Mouse (Mus musculus): ENCODE data around the gene Fmnl3.

Fmnl3 gene

DNA sequence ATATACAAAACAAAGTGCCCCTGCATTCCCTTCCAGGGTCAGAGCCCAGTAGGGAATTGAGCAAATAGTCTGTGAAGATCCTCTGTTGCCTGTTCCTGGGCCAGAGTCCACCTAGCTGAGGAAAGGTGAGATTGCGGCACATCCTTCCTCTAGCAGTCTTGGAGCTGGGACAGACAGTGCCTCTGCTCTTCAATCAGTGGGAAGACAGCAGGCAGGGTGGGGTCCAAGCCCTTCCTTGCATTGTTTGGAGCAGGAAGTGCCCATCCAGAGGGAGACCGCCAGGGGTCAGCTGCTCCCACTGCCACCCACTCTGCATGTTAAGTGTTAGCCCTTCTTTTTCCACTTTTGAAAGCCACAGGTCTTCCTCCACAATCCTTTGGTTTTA is 53.0 kb downstream of the Fmnl3 start:
- no peak for DNase-seq (ENCODE audit: low spot score)

DNA sequence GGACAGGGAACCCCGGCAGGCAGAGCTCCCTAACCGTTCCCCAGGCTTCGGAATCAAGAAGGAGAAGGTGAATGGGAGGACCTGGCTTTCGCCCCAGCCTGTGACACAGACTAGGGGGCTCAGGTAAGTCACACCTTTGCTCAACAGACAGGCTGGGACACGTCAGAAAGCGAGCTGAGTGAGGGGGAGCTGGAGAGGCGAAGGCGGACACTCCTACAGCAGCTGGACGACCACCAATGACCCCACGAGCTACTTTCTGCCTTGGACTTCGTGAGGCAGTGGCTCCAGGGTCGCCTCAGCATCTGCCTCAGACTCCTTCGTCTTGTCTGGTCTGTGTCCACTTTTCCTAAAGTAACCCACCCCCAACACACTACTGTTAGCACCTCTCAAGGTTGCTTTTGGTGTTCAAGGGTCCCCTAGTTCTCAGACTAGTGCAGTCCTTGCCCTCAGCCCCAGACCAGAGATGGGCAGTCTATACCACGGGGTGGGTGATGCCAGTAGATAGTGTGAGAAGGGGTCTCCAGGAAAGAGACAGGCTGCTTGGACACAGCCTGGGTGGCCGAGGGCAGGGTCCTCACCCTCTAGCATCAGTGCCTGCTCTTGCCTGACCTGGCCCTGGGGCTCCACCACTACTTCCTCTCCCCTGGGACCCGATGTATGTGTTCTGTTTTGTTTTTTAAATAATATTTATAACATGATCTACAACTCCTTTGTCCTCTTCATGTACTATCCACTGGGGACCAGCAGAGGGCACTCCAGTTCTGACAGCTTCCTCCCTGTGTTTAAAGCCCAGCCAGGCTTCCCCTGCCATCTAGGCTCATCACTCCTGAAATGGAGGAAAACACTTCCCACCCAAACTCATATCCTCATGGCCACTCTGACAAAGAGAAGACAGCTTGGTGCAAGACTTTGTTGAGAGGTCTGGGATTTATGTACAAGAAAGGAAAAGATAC is 53.7 kb downstream of the Fmnl3 start:
- DNase-seq (ENCODE audit: low spot score): peak; percentile 73

DNA sequence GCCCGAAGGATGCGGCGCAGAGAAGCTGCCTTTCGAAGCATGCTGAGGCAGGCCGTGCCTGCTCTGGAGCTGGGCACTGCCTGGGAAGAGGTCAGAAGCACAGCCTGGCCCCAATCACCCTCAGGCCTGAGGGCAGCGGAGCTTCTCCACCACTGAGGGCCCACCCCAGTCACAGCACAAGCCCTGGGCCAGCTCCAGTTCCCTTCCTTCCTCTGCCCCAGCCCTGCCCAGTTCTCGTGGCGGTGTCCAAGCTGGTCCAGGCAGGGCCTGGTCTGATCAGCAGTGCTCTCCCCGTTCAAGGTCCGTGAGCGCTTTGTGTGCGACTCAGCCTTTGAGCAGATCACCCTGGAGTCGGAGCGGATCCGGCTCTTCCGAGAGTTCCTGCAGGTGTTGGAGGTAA is 55.4 kb downstream of the Fmnl3 start:
- no peak for DNase-seq (ENCODE audit: low spot score)

DNA sequence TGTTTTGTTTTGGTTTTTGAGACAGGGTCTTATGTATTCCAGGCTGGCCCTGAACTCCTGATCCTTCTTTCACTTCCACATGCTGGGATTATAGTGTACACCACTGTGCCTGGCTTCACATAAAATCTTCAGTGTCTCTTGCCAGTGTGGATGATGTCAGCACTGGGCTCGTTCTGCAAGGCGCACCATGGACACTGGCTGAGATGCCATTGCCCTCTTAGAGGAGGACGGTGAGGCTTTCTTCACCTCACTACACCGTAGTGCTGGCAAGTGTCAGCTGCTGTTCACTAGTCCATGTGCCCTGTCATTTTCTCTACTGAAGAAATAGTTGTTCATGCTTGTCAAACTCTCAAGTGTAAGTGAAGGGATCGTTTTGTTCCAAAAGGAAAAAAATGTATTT is 59.7 kb downstream of the Fmnl3 start:
- DNase-seq (ENCODE audit: low spot score): no peak

DNA sequence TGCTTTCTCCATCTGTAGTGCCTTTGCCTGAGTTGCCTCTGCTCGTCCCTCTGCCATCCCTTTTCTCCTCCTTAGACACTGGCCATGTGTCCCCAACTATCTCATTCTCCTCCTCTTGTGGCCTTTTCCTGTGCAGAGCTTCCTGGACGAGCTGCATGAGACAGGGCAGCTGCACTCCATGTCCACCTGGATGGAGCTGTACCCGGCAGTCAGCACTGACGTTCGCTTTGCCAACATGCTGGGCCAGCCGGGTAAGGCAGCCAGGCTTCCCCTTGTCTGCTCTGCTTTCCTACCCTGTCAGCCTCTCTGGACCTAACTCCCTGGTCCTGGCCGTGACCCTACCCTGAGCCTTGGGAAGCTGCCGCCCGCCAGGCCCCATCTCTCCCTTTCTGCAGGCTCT is 60.7 kb downstream of the Fmnl3 start:
- no peak for DNase-seq (ENCODE audit: low spot score)

DNA sequence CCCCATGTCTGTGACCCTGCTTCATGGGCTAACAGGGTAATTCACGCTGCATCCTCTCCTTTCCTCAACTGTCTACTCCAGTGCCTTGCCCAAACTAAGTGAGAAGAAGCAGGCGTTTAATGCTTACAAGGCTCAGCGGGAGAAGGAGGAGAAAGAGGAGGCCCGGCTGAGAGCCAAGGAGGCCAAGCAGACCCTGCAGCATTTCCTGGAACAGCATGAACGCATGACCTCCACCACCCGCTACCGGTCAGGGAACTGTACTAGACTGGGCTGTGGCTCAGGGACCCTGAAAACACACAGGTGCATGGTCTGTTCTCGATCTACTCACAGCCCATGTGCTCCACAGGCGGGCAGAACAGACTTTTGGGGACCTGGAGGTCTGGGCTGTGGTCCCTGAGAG is 62.8 kb downstream of the Fmnl3 start:
- DNase-seq (ENCODE audit: low spot score): no peak

DNA sequence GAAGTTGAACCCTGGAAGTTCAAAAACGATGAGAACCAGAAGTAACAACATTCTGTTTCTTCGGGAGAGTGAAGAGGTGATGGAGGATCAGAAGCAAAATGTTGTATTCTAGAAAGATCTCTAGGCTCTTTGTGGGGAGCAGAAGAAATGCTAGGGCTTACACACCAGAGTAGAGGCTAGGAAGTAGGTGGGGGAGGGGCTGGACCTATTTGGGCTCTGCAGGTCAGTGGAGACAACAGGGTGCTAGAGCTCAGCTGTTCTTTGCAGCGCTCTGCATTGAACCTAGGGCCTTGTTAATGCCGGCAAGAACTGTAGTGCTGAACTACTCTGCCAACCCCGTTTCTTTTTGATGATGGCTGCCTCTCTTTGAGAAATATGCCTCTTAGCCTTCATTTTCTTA is 74.1 kb downstream of the Fmnl3 start:
- no peak for DNase-seq (ENCODE audit: low spot score)

DNA sequence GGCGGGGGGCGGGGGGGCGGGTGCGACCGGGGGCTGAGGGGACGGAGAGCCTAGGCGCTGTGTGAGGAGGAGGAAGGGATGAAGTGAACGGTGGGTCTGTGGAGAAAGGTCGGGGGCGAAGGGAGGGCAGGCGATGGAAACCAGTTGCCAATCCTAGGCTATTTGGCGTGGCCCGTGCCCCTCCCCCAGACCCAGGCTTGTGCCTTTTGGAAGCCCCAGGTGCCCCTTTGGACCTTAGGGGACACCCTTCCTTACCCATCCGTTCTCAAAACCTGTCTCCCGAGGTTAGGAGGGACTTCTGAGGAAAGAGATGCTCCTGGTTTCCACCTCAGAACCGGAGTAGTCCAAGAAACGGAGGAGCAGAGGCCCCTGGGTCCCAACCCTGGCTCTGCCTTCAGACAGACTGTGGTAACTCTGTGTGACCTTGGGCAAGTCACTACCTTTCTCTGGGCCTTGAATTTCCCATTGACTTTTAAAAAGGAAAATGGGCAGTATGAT is 74.7 kb downstream of the Fmnl3 start, which contains the start of gene Fam186b:
Gene Fam186b (minus strand): TSS at position 405 of the 498 bp plus-strand sequence.
- no peak for DNase-seq (ENCODE audit: low spot score)

DNA sequence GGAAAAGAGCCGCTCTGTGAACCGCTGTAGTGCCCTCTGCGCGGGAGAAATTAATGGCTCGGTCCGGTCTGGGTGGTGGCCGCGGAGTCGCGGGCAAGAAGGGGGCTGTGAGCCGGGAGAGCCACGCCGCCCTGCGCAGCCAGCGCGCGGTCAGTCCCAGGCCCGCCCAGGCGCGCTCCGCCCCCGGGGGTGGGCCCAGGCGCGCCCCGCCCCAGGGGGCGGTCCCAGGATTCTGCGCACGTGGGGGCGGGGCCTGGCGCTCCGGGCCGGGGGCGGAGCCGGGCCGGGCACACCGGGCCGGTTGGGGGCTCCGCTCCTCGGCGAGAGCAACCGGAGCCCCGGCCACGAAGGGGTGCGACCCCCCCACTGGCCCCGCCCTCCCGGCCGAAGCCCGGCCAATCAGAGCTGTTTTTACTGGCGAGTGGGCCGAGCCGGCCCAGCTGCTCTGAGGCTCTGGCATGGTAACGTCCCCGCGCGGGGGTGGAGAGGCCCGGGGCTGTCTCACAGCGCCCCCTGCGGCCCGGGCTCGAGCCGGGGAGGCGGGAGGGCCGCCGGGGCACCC is 75.4 kb downstream of the Fmnl3 start, which contains the start of gene Prpf40b:
Gene Prpf40b (plus strand): TSS at position 275 of the 562 bp plus-strand sequence.
- DNase-seq (ENCODE audit: low spot score): peak; percentile 77

DNA sequence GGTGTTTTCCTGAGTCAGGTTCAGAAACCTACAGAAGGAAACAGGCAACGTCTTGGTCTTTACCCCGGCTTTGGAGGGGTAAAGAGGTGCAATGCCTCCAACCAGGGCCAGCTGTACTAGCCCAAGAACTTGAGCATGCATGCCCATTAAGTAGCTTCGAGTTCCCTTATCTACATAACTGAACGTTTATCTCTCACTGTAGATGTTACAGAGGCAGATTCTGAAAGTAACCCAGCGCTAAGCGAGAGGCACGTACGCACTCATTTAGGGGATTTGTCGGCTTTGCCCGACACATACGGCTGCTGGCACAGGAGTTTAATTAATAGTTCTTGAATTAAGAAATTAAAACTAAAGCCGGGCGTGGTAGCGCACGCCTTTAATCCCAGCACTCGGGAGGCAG is 76.0 kb downstream of the Fmnl3 start:
- DNase-seq (ENCODE audit: low spot score): no peak

DNA sequence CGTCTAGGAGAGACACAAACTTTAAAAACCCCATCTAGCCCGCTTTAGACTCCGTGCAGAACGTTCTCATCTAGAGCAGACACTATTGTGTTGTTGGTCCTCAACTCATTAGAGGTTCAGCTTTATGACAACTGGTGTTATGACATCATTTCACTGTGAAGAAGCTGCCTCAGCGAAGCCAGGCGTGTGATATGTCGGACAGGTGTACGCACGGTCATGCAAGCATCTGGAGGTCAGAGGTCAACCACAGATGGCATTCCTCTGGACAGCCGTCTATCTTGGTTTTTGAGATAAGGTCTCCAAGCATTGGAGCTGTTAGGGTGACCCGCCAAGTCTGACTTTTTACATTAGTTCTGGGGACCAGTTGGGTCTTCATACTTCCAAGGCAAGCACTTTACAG is 79.7 kb downstream of the Fmnl3 start:
- DNase-seq (ENCODE audit: low spot score): no peak

DNA sequence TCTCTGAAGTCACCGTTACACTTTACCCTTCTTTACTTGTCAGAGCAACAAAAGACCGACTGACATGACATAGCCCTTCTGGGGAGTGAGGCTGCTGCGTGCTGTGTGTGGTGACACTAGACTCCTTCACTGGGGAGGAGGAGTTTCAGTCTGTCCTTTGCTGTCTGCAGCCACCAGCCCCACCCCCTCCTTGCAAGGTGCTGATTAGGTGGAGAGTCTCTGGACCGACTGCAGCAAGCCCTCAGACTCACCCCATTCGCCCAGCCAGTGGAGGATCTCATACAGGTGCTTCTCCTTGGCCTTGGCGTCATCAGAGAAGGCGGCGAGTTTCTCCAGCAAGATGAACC is 85.1 kb downstream of the Fmnl3 start:
- DNase-seq (ENCODE audit: low spot score): no peak

DNA sequence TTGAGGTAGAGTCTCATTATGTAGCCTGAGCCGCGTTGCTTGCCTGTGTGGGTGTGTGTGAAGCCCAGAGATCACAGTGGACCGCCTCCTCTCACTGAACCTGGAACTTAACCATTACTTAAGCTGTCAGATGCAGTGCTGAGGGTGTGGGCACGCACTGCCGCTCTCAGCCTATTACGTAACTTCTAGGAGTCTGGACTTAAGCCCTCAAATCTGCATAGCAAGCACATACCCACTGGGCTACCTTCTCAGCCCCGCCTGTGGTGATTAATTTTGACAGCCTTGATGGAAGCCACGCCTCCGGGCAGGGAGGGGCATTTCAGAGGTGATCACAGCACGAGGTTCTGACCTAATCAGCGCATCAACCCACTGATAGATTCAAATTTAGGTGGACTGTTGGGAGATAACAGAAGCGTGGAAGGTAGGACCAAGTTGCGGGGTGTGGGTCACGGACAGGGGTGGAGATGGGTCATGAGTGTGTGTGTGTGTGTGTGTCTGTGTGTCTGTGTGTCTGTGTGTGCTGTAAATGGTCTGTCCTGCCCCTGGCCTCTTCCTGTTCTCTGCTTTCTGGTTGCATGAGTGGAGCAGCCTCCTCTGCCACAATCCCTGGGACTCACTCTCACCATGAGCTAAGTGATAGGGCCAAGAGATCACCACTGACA is 85.6 kb downstream of the Fmnl3 start:
- DNase-seq (ENCODE audit: low spot score): no peak

DNA sequence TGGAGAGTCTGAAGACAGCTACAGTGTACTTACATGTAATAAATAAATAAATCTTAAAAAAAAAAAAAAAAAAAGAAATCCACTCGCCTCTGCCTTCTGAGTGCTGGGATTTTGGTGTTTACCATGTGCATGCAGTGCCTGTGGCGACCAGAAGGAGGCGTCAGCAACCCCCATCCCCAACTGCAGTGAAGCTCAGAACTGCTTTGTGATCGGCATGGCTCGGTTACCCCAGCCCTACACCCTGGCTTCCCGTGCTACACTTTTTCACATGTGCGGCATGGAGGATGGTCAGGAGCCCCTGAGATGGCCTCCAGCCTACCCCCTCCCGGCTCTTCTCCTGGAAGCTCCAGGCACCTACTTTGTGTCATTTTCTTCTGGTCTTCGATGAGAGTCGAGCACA is 86.8 kb downstream of the Fmnl3 start:
- DNase-seq (ENCODE audit: low spot score): no peak

DNA sequence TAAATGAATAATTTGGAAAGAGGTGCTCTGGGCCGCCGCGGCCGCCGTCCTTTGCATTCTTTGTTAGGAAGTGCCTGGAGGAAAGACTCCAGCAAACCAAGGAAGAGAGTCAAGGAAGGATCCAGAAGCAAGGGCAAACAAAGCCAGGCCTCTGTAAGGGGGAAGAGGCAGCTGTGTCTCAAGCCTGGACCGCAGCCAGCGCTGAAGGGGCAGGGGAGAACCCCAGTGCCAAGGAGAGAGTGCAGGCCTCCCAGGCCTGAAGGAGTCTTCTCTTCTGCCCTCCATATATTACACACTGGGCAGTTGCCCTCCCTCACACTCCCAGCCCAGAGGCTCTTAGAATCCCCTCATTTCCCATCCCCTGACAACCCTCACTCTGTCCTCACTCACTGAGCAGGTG is 92.0 kb downstream of the Fmnl3 start:
- no peak for DNase-seq (ENCODE audit: low spot score)

DNA sequence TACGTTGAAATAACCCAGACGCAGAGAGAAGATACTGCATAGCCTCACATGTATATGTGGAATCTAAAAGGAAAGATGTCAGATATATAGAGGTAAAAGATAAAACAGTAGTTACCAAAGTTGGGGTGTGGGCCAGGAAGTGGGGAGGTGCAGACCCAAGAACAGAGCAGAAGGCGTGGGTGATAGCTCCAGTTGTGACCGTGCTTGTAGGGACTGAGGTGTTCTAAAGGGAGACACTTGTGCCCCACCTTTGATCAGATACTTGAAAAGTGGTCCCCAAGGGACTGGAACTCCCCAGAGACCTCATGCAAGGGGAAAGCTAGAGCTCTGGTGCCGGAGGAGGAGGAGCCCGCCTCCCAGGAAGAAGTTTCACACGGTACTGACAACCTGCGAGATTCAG is 94.2 kb downstream of the Fmnl3 start:
- no peak for DNase-seq (ENCODE audit: low spot score)

Measured in layer of hippocampus, adult 9-10 months (tissue).